Mouse (Mus musculus) cortical plate, adult 2 months (tissue): ENCODE measurements at regions not wholly inside any gene's neighbourhood (a gene's known extent, or its start where the extent isn't known, plus 50 kb on each side); places are given as distances from the start of the nearest gene placed in this dataset.

Source experiments
- CTCF ChIP-seq: fragments of 200-500 bp; IDR thresholded peaks from 2 replicates; pipeline ENCODE4 v1.5.1; 2011; ENCODE audit warnings: mild to moderate bottlenecking, control low read depth, low read length; ENCODE audit not compliant: insufficient read depth; ENCODE audit errors: extremely low read depth
- POLR2A ChIP-seq: fragments of 200-500 bp; IDR thresholded peaks from 2 replicates; pipeline ENCODE4 v1.6.1; 2011; ENCODE audit warnings: mild to moderate bottlenecking, low read length, control low read depth; ENCODE audit not compliant: insufficient read depth; ENCODE audit errors: extremely low read depth

DNA sequence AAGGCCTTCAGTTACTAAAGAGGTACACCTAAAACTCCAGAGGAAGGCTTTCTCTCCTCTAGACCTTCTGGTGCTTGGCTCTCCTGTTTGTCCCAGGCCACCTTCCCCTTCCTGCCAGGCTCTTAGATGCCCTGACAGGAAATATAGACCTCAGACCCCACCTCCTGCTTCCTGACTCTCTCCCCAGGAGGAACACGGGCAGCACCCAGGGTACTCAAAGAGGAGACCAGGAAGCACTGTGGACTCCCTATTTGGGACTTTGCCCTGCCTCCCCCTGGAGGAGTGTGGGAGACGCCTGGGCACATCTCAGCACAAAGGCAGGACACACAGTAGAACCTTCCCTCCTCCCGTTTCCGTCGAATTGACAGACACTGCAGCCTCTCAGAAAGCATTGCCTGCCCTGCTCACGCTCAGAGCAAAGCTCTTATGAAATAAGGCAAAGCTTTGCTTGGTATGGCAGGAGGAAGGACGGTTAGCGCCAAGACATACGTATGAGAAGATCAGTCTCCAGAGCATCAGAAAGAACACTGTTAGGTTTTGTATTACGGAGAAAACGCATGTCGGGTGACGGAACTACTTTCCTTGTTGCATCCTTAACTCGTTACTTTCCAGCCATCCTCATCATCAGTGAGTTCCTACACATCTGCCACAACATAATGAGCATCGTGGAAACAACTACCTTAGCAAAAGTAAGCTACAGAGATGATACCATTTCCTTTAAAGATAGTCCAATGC lies 54.3 kb upstream of the Serbp1 start:
- TF ChIP-seq CTCF (no peak), POLR2A (no peak)
